Mouse (Mus musculus) thymus, postnatal 25 days (tissue): ENCODE measurements at regions not wholly inside any gene's neighbourhood (a gene's known extent, or its start where the extent isn't known, plus 50 kb on each side); places are given as distances from the start of the nearest gene placed in this dataset.

Experiments used
- DNase-seq: peaks from one replicate; pipeline ENCODE4 v3.0.0; 2022

- no peak for DNase-seq
These were observed 117.0 kb upstream of the Rbms1 start for GRCm38 (mm10) chr2:61080006-61080405.

- no peak for DNase-seq
These were observed 108.0 kb upstream of the Rbms1 start for GRCm38 (mm10) chr2:61071025-61071424.

- DNase-seq: no peak
These were observed 104.9 kb upstream of the Rbms1 start for GRCm38 (mm10) chr2:61067877-61068276.

GRCm38 (mm10) chr2:61062125-61062524 is 99.1 kb upstream of the Rbms1 start:
- no peak for DNase-seq

- no peak for DNase-seq
These were observed 97.9 kb upstream of the Rbms1 start for GRCm38 (mm10) chr2:61060906-61061305.

GRCm38 (mm10) chr2:61058545-61059235 is 95.7 kb upstream of the Rbms1 start:
- no peak for DNase-seq

- DNase-seq: peak; percentile 28
These were observed 89.3 kb upstream of the Rbms1 start for GRCm38 (mm10) chr2:61052296-61052695.

GRCm38 (mm10) chr2:61051808-61052207 is 88.8 kb upstream of the Rbms1 start:
- no peak for DNase-seq

GRCm38 (mm10) chr2:61046111-61046767 is 83.2 kb upstream of the Rbms1 start:
- DNase-seq: no peak

GRCm38 (mm10) chr2:61045467-61045866 is 82.5 kb upstream of the Rbms1 start:
- no peak for DNase-seq

GRCm38 (mm10) chr2:61032920-61033319 is 69.9 kb upstream of the Rbms1 start:
- no peak for DNase-seq

GRCm38 (mm10) chr2:61029706-61030105 is 66.7 kb upstream of the Rbms1 start:
- no peak for DNase-seq

- DNase-seq: no peak
These were observed 65.6 kb upstream of the Rbms1 start for GRCm38 (mm10) chr2:61028578-61028977.

GRCm38 (mm10) chr2:61027686-61028085 is 64.7 kb upstream of the Rbms1 start:
- no peak for DNase-seq

GRCm38 (mm10) chr2:61022411-61022810 is 59.4 kb upstream of the Rbms1 start:
- DNase-seq: no peak

GRCm38 (mm10) chr2:61020791-61021190 is 57.8 kb upstream of the Rbms1 start:
- no peak for DNase-seq

GRCm38 (mm10) chr2:61013006-61013405 is 50.0 kb upstream of the Rbms1 start:
- no peak for DNase-seq
